Mouse (Mus musculus) gastrocnemius, adult 8-10 months (tissue): Measurements from ENCODE around the gene Cdc73. TPM values are rescaled to one million over a fixed set of nuclear protein-coding genes. Genes with fewer than 3 reads are reported as not detected.
"Not testable (repeated sequence)": the region's sequence is repeated elsewhere in the genome, so short reads cannot be mapped to it uniquely, and the experiment has no call there.

Experiments used
- DNase-seq, 2 experiments: peaks; one replicate each; pipeline ENCODE4 v3.0.0; 2022; ENCODE audit warnings: low spot score in 2 of 2
- total RNA-seq, 4 experiments: library from RNA; stranded (reverse); gene quantifications; 2 replicates each; pipeline ENCODE4 v1.2.4; 2022

The Cdc73 gene
- total RNA-seq: 10 to 100 TPM; 47.1 to 59.3 (median 52.9) TPM

GRCm38 (mm10) chr1:143702741-143703262, at the start of gene Cdc73:
TSS of gene Cdc73 (minus strand) at chr1:143702893.
- DNase-seq: peak; percentile 90 to 92

GRCm38 (mm10) chr1:143745871-143746270, 43.2 kb upstream of the Cdc73 start:
- no peak for DNase-seq

DNA sequence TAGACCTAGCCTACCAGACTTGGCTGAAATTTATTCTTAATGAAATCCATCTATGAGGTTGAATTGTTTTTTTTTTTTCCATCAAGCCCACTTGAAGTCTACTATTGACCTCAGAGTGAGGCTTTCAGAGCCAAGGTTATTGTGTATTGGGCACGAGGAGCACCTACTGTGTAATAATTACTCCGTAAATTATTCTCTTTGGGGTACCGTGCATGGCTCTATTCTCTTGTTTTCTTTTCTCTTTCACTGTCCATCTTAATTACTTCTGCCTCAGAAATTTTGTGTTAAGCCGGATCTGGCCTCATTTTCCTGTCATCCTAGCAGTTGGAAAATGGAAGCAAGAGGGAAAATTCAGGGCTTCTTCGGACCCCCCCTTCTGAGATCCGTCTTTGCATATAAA, 39.5 kb upstream of the Cdc73 start:
- no peak for DNase-seq

GRCm38 (mm10) chr1:143741331-143741730, 38.6 kb upstream of the Cdc73 start:
- DNase-seq: no peak

GRCm38 (mm10) chr1:143740581-143740980, 37.9 kb upstream of the Cdc73 start:
- DNase-seq: no peak

- peak; percentile 58 to 79 for DNase-seq
These were observed 37.0 kb upstream of the Cdc73 start for GRCm38 (mm10) chr1:143739361-143740350.

DNA sequence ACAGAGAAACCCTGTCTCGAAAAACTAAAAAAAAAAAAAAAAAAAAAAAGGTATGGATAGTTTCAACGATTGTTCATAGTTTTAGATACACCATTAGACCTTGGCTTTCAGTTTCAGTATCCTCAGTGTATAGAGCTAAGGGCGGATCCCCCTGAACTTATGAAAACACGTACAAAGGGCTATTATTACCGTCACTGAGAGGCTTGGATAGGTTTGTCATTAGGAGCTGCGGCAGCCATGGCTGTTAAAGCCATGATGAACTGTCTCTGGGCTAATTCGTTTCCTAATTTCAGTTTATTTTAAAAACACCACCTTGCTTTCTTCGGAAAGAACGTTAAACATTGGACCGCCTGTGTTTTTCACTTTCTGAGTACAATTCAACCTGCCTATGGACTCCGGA, 36.1 kb upstream of the Cdc73 start:
- no peak for DNase-seq

- DNase-seq: no peak
These were observed 31.3 kb upstream of the Cdc73 start for GRCm38 (mm10) chr1:143733914-143734410.

DNA sequence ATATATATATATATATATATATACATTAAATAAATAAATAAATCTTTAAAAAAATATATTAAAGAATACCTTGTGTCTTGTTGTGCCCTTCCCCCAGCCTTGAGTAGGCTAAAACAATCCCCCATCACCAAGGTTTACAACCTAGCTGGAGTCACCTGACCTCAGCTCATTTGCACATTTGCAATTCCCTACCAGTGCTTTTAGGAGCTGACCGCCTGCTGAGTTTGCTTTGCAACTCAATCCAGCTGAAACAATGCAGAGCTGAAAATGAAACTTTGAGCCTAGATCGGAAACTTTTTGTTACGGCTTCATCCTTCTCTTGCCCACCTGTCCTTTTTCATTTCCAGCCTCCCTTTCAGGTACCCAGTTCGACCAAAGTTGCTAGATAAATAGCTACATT, 29.0 kb upstream of the Cdc73 start:
- no peak for DNase-seq

- no peak for DNase-seq
These were observed 28.2 kb upstream of the Cdc73 start for GRCm38 (mm10) chr1:143730899-143731298.

DNA sequence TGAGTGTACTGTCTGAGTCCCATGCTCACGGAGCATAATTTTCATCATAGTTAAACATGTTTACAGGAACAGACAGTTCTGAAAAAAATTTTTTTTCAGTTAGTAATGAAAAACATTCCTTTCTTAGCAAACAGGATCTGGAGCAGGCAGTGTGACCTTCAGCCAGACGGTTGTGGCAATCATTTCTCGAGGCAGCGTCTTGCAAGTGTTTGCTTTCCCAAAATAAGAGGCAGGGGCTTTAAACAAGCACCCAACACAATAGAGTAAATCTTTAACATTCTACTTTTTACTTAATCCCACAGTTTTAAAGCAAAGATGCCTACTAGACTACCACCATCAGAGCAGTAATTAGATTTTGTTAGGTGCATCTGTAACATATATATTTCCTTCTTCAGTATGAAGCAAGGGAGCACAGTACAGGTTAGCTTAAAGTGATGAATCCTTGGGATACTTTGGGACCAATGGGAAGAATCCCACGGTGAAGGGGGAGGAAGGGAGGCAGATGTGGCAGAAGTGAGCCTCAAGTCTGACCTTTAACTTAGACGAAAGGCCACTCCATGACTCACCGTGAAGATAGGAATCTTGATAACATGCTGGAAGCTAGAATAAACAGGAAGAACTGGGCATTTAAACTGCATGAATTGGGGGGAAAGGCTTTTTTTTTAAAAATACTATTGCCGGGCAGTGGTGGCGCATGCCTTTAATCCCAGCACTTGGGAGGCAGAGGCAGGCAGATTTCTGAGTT, 25.2 kb upstream of the Cdc73 start:
- DNase-seq: no peak

DNA sequence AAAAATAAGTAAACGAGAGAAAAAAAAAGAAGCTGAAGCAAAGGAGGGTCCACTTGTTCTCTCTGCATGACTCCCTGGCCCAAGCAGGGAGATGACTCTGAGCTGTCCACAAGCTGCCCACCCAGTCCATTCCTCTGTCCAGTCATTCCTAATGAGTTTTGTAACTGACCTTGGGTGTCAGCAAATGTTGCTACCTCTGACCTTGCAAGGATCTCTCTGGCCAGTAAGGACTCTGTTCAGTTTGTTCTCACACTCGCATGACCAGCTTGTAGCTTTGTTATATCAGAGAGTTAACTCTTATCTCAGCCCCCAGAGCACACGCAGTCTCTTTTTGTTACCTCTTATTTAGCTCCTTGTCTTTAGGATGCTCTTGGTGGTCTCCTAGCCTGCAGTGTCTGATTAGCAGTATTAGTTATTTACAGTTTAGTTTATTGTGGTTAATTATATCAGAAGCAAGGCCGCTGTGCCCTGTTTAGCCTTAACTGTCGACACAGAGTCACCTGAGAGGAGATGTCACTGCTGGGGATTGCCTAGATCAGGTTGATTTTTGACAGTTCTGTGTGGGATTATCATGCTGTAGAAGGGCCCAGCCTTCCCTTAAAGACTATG, 21.9 kb upstream of the Cdc73 start:
- DNase-seq: no peak

GRCm38 (mm10) chr1:143716038-143716437, 13.3 kb upstream of the Cdc73 start, which contains the start of gene Glrx2:
TSS of gene Glrx2 (plus strand) at chr1:143716338.
- DNase-seq: not testable (repeated sequence)

GRCm38 (mm10) chr1:143710627-143710976, 7.9 kb upstream of the Cdc73 start:
- no peak for DNase-seq

- no peak for DNase-seq
These were observed 7.4 kb upstream of the Cdc73 start for GRCm38 (mm10) chr1:143709966-143710626.

DNA sequence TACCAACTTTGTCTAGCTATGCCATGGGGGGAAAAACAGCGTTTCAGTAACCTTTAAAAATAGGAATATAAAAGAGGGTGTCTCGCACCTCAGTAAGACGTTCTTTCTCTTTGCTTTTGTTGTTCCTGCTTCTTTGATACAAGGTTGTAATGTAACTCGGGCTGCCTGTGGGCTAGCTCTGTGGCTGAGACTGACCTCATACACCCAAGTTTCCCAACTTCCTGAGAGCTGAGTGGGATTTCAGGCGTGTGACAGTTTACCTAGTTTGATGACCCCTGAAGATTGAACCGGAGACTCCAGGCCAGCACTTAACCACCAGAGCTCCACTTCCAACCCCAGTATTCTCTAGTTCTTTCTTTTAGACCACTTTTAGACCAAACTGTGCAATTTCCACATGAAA, 5.7 kb upstream of the Cdc73 start:
- DNase-seq: no peak

DNA sequence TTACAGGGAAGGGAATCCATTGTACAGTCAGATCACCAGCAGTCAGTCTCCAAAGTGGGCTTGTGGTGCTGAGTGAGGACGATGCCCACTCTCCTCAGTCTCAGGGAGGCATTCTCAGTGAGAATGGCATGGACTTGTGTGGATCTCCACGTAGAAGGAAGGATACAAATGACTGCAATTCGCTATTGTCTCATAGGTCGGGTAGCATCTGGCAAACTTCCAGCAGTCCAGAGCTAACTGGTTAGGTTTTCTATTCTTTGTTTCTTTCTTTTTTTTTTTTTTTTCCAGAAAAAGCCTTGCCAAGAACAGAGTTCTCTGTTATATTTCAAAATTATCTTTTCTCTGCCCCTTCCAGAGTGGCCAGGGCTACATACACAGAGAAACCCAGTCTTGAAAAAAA, 4.3 kb upstream of the Cdc73 start:
- no peak for DNase-seq

DNA sequence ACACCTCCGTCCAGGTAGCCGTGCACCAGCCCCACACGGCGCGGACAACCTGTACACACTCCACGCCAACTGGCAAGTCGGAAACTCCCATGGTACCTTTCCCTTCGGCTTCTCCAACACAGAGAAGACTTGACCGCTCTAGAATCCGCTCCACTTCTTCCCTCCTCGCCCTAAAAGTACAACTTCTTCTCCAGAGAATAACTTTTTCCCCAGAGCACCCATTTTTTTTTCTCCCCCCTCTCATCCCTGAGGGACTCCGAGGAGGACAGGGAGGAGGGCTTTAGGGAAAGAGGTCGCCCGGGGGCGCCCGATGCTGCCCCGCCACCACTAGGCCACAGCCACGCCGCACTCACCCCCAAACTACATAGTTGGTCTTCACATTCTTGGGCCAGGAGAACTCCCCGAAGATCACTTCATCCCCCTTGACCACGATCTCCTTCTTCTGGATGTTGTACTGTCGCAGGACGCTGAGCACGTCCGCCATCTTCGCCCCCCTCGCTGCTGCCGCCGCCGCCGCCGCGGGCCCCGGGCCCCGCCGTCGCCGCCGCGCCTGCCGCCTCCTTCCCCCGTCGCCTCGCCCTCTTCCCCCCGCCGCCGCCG, 452 bp downstream of the Cdc73 start:
- no peak for DNase-seq

- no peak for DNase-seq
These were observed 957 bp downstream of the Cdc73 start for GRCm38 (mm10) chr1:143701736-143702135.

DNA sequence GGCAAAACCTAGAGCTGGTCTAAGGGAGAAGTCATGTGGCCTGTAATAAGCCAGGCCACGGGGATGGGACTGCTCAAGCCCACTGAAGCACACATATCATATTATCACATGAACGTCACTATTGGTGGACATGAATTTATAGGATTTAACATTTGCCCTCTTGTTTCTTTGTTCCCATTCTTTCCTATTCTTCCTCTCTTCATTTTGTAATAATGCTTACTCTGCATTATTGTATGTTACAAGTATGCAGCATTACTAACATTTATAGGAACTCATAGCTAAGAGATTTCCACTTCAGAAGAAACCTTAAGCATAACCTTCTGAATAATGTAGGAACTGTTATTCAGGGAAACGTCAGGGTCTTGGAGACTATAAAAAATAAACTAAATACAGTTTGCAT, 17.8 kb downstream of the Cdc73 start:
- DNase-seq: no peak

- no peak for DNase-seq
These were observed 21.6 kb downstream of the Cdc73 start for GRCm38 (mm10) chr1:143681108-143681507.
